Mouse (Mus musculus): Measurements from ENCODE around the gene Mrps26.
"Not testable (repeated sequence)": the region's sequence is repeated elsewhere in the genome, so short reads cannot be mapped to it uniquely, and the experiment has no call there.

Mrps26 gene

GRCm38 (mm10) chr2:130576564-130576963 lies 13.0 kb downstream of the Mrps26 start:
- DNase-seq (ENCODE audit: low spot score), result not testable (repeated sequence)

DNA sequence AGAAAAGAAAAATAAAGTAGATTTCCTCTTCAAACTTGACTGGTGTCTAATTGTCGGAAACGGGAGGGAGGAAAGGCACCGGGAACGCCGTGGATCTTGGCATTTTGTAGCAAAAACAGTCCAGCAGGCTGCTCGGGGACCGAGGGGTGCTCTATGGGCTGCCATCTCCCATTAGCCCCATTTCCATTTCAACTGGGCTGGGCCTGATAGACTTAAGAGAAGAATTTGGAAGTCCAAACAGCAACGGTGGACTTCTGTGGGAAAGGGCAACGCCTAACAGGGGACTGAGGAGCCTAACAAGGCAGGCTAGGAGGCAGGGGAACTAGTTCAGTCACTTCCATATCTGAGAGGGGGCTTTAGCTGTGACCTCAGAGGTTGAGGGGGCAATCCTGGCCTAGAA lies 13.5 kb downstream of the Mrps26 start:
- no peak for DNase-seq (ENCODE audit: low spot score)

GRCm38 (mm10) chr2:130577632-130578031 lies 14.1 kb downstream of the Mrps26 start:
- no peak for DNase-seq (ENCODE audit: low spot score)

- no peak for DNase-seq (ENCODE audit: low spot score)
Measured at GRCm38 (mm10) chr2:130578148-130578547, 14.6 kb downstream of the Mrps26 start.

- DNase-seq (ENCODE audit: low spot score), result no peak
Measured at GRCm38 (mm10) chr2:130579791-130580190, 16.2 kb downstream of the Mrps26 start.

GRCm38 (mm10) chr2:130581201-130581600 lies 17.7 kb downstream of the Mrps26 start:
- no peak for DNase-seq (ENCODE audit: low spot score)

GRCm38 (mm10) chr2:130582552-130582951 lies 19.0 kb downstream of the Mrps26 start, which contains the start of gene Avp:
Avp (minus strand) TSS chr2:130582554.
- DNase-seq (ENCODE audit: low spot score), result no peak

- DNase-seq (ENCODE audit: low spot score), result no peak
Measured at GRCm38 (mm10) chr2:130583902-130584560, 20.5 kb downstream of the Mrps26 start.

DNA sequence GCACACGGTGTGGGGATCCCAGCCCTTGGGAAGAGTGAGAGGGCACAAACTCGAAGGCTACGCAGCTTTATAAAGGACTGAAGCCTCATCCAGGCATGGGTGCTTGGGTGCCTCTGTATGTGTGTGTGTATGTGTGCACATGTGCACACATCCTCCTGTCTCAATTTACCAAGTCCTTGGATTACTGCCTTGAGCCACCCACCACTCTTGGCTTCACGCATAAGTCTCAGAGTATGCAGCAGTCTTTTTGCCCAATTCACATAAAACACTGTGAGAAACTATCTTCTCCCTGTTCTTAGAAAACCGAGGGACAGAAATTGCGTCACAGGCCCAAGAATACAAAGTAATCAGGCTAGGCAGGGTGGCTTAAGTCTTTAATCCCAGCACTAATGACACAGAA lies 22.5 kb downstream of the Mrps26 start:
- DNase-seq (ENCODE audit: low spot score), result no peak

DNA sequence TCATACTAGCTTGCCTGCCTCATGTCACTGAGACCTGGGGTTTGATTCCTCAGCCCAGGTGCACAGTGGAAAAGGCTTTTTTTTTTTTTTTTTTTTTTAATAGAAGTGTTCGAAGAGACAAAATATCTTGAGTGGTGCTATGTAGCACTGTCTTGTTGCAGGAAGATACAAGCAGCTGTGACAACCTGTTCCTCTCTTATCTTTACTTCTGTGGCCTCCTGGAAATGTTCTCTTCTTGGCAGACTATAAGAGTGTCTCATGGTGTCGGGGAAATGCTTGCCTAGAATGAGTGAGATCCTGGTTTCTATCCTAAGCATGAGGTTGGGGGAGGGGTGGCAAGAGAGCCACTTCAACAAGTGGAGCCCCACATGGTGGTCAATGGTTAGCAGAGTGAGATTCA lies 24.8 kb downstream of the Mrps26 start:
- no peak for DNase-seq (ENCODE audit: low spot score)

DNA sequence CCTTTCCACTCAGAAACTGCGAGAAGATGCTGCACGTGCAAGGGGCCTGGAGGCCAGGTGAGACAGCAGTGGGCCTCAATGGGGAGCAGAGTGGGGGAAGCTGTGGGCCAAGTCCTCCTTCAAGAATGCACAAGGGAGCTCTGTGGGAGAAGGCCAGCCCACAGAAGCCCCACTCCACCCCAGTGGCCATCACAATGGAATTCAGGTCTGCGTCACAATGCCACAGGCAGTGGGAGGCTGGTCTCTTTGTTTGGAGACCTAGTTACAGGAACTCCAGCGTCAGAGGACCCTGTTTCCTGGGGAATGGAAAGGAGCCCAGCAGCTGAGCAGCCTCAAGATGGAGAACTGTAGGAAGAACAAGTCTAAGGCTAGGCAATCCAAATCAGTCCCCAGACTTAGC lies 25.6 kb downstream of the Mrps26 start:
- DNase-seq (ENCODE audit: low spot score), result no peak

DNA sequence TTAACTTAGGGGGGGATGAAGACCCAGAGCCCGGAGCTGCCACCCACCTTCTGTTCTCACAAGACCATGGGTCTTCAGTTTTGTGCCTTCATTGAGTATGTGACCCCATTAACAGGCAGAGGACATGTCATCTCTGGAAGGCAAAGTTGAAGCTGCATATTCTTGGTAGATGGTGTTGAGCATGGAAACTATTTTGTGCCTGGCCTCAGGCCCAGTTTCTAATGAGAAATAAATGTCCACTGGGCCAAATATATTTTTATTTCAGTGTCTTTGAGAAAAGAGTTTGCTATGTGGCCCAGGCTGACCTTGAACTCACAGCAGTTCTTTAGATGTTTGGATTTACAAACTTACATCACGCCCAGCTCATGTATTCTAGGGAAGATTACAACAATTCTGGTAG lies 26.2 kb downstream of the Mrps26 start:
- DNase-seq (ENCODE audit: low spot score), result no peak

DNA sequence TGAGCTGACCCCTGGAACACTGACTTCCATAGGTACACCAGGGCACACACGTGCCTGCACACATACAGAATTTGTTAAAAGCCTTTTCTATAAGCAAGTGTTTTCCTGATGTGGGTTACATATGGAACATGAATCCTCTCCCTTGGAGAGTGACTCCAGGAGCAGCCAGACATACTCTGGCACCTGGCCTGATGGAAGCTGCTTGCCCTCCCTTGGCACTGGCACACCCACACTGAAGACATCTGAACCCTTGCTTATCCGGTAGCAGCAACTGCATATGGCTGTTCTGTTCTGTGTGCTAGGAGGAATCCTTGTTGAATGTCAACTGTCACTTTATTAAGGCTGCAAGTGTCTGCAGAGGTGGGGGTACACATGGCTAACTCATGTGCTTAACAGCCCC lies 27.5 kb downstream of the Mrps26 start:
- DNase-seq (ENCODE audit: low spot score), result no peak

- no peak for DNase-seq (ENCODE audit: low spot score)
Measured at GRCm38 (mm10) chr2:130595596-130595995, 32.1 kb downstream of the Mrps26 start.

- no peak for DNase-seq (ENCODE audit: low spot score)
Measured at GRCm38 (mm10) chr2:130597601-130598010, 34.1 kb downstream of the Mrps26 start.

DNA sequence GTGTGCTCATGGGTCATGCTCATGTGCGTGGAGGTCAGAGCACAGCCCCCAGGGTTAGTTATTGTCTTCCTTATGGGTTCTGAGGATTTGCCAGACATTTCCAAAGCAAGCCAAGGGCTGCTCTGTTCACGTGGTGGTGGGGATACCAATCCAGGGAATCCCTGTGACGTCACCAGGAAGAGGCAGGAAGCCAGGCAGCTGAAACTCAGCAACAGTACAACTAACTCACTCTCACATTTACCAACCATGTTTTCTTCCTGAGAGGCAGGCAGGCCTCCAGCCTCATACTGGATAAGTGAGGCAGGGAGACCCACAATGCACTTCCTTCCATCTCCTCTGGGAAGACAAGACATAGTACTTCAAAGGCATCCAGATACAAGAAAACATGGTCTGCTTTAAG lies 34.9 kb downstream of the Mrps26 start:
- no peak for DNase-seq (ENCODE audit: low spot score)

- no peak for DNase-seq (ENCODE audit: low spot score)
Measured at GRCm38 (mm10) chr2:130602195-130602594, 38.7 kb downstream of the Mrps26 start.

DNA sequence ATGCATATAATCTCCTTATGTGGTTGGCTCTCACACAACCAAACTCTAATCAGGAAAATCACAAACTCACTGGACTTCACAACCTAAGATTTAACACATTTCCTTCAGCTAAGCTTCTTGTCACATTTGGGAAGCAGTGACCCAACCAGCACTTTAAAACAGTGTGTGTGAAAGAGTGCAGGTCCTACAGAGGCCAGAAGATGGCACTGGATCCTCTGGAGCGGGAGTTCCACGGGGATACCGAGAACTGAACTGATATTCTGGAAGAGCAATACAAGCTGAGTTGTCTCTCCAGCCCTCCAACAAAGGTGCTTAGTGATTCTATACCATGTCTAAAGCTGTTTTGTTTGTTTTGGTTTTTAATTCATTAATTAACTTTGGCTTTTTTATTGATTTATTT lies 49.5 kb downstream of the Mrps26 start:
- DNase-seq (ENCODE audit: low spot score), result no peak
